Mouse (Mus musculus) embryonic facial prominence, embryonic 12.5 days (tissue): ENCODE data around the gene Gm45261. TPM values are rescaled to one million over a fixed set of nuclear protein-coding genes. Genes with fewer than 3 reads are reported as not detected.

ENCODE experiments used
- ATAC-seq: fragments of 200-750 bp; cut with Nextera tagmentation; 2 replicates; pipeline ENCODE4 v1.8.0; 2017; ENCODE audit not compliant: insufficient number of reproducible peaks, insufficient read depth, low FRiP score, low TSS enrichment
- H3K27ac ChIP-seq: fragments of 300-500 bp; sonication (generic); 2 replicates; pipeline ENCODE4 v1.5.1; 2016; ENCODE audit warnings: mild to moderate bottlenecking
- H3K27me3 ChIP-seq: fragments of 300-500 bp; sonication (generic); 2 replicates; pipeline ENCODE4 v1.6.1; 2016; ENCODE audit warnings: mild to moderate bottlenecking, moderate library complexity
- H3K36me3 ChIP-seq: fragments of 300-500 bp; sonication (generic); 2 replicates; pipeline ENCODE4 v1.6.1; 2016; ENCODE audit warnings: mild to moderate bottlenecking
- H3K4me1 ChIP-seq: fragments of 300-500 bp; sonication (generic); 2 replicates; pipeline ENCODE4 v1.6.1; 2016
- H3K4me2 ChIP-seq: fragments of 300-500 bp; sonication (generic); replicated peaks from 2 replicates; pipeline ENCODE4 v1.6.1; 2016; ENCODE audit warnings: mild to moderate bottlenecking, moderate library complexity
- H3K4me3 ChIP-seq: fragments of 300-500 bp; sonication (generic); 2 replicates; pipeline ENCODE4 v1.5.1; 2016; ENCODE audit warnings: mild to moderate bottlenecking
- H3K9ac ChIP-seq: fragments of 300-500 bp; sonication (generic); 2 replicates; pipeline ENCODE4 v1.6.1; 2016; ENCODE audit warnings: mild to moderate bottlenecking, moderate library complexity
- H3K9me3 ChIP-seq: fragments of 300-500 bp; sonication (generic); 2 replicates; pipeline ENCODE4 v1.6.1; 2016; ENCODE audit warnings: mild to moderate bottlenecking, moderate library complexity
- WGBS: fragments of 180-500 bp; shearing (Covaris S2); methylation state at CpG from one replicate; pipeline ENCODE4 v1.1.7; 2016; 5-methylcytosine and 5-hydroxymethylcytosine counted together
- polyA plus RNA-seq: library from polyadenylated mRNA; unstranded; fragments of >200 nt; fragmentation: Nextera tagmentation; extraction: Ambion mirVana; gene quantifications from 2 replicates; pipeline ENCODE4 v1.2.1, GENCODE M21; 2016

Gene Gm45261
- polyA plus RNA-seq, 1 experiment from 2014 or later, result not detected

DNA sequence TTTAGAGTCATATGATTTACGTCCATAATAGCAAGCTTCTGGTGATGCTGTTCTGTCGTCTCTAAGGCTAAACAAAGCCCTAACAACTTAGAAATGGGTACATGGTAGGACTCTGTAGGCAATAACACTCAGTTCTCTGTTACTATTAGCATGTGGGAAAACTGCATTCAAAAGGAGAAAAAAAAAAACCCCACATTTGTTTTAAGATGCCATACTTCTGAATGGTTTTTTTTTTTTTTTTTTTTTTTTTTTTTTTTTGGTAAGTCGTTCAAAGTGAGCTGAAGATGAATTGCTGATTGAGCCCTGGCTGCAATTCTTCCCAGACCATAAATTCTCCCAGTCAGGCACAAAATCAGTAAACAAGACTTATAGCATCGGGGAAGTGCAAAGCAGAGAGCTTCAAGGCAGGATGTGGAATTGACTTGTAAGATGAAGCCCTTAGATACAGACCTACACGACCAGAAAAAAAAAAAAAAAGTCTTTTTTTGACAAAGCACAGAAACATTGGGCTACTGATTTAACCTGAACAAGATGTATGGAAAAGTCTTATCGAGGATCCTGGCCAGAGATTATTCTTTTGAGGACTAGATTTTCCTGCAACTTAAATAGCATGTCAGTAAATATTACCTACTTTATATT is 51.7 kb downstream of the Gm45261 start:
- no peak for ATAC-seq

DNA sequence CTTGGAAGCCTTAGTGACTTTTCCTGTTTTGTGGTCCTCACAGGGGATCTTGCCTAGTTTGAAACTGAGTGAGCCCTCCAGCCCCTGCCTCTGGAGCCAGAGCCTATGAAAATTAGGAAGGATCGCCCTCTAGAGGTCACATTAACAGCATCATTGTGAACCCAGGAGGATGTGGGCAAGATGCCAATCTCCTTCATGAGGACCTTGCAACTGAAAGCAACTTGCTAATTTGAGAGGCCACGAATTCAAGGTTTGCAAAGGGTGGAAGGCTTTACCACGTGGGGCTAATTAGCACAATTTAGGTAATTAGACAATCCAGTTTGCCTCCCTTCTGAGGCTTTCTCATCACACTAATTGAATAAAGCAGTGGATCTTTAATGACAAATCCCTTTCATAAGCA is 52.7 kb downstream of the Gm45261 start:
- Histone ChIP-seq H3K9ac (no peak overlapping the region), H3K4me1 (no peaks in the 10 kb centered on the region), H3K4me2 (no peak overlapping the region), H3K27ac (no peak overlapping the region), H3K4me3 (no peak overlapping the region), H3K36me3 (no peaks in the 10 kb centered on the region), H3K9me3 (no peaks in the 10 kb centered on the region), H3K27me3 (no peaks in the 10 kb centered on the region)
- 2% methylated on average over 3 of the region's 3 CpGs for WGBS
- ATAC-seq, result no peak

More for the DNA sequence above, 51.7 kb downstream of the Gm45261 start:
- WGBS, result 45% methylated on average over 6 of the region's 6 CpGs
- no peak overlapping the region for H3K4me3 ChIP-seq
- no peak overlapping the region for H3K9ac ChIP-seq
- no peak overlapping the region for H3K4me2 ChIP-seq
- no peaks in the 10 kb centered on the region for H3K4me1 ChIP-seq
- H3K27me3 ChIP-seq, result no peaks in the 10 kb centered on the region
- H3K27ac ChIP-seq, result no peak overlapping the region
- H3K36me3 ChIP-seq, result no peaks in the 10 kb centered on the region
- no peaks in the 10 kb centered on the region for H3K9me3 ChIP-seq

DNA sequence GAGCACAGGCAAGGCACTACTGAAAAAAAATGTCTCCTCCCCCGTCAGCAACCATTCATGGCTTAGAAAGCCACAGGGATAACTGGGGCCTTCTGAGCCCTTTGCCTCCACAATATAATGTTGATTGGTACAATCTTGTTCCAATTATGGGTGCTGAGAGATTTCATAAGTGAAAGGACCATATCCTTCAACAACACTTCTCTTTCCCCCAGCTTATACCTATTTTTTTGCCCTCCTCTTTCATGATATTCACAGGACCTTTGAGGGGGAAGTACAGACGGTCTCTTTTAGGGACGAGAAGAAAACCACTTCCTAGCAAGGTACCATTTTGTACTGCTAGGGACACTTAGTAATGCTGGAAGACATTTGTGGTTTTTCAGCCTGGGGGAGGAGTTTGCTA is 57.1 kb downstream of the Gm45261 start:
- ATAC-seq, result no peak
- Histone ChIP-seq H3K9me3 (no peaks in the 10 kb centered on the region), H3K9ac (no peak overlapping the region), H3K4me3 (no peak overlapping the region), H3K27me3 (no peaks in the 10 kb centered on the region), H3K36me3 (no peaks in the 10 kb centered on the region), H3K27ac (no peak overlapping the region), H3K4me2 (no peak overlapping the region), H3K4me1 (no peaks in the 10 kb centered on the region)
- 61% methylated on average over 3 of the region's 3 CpGs for WGBS

- Histone ChIP-seq H3K36me3 (no peaks in the 10 kb centered on the region), H3K4me1 (no peaks in the 10 kb centered on the region), H3K4me3 (no peak overlapping the region), H3K9me3 (no peaks in the 10 kb centered on the region), H3K9ac (no peak overlapping the region), H3K27ac (no peak overlapping the region), H3K27me3 (no peaks in the 10 kb centered on the region), H3K4me2 (no peak overlapping the region)
- no peak for ATAC-seq
- WGBS, result 76% methylated on average over 3 of the region's 3 CpGs
Observed at GRCm38 (mm10) chr1:80403366-80403893, 57.8 kb downstream of the Gm45261 start.

GRCm38 (mm10) chr1:80401961-80402360 is 59.3 kb downstream of the Gm45261 start:
- no peak overlapping the region for H3K4me3 ChIP-seq
- 81% methylated on average over 1 of the region's 1 CpGs for WGBS
- no peak for ATAC-seq
- H3K36me3 ChIP-seq, result no peaks in the 10 kb centered on the region
- no peak overlapping the region for H3K9ac ChIP-seq
- no peaks in the 10 kb centered on the region for H3K9me3 ChIP-seq
- H3K27ac ChIP-seq, result no peak overlapping the region
- H3K27me3 ChIP-seq, result no peaks in the 10 kb centered on the region
- no peak overlapping the region for H3K4me2 ChIP-seq
- H3K4me1 ChIP-seq, result no peaks in the 10 kb centered on the region

Other genes starting within 250 kb of the Gm45261 start
- 0.70 and 0.77 TPM in 2 replicates for gene Fam124b, start 243.0 kb downstream of the Gm45261 start, polyA plus RNA-seq
- 25.5 and 28.1 TPM in 2 replicates for gene Cul3, start 121.0 kb downstream of the Gm45261 start, polyA plus RNA-seq